Mouse (Mus musculus): Measurements from ENCODE around the gene Rsph6a. TPM values are rescaled to one million over a fixed set of nuclear protein-coding genes. Genes with fewer than 3 reads are reported as not detected.
"Not testable (repeated sequence)": the region's sequence is repeated elsewhere in the genome, so short reads cannot be mapped to it uniquely, and the experiment has no call there.

The Rsph6a gene
- polyA plus RNA-seq, 1 experiment from 2014 or later: not detected

DNA sequence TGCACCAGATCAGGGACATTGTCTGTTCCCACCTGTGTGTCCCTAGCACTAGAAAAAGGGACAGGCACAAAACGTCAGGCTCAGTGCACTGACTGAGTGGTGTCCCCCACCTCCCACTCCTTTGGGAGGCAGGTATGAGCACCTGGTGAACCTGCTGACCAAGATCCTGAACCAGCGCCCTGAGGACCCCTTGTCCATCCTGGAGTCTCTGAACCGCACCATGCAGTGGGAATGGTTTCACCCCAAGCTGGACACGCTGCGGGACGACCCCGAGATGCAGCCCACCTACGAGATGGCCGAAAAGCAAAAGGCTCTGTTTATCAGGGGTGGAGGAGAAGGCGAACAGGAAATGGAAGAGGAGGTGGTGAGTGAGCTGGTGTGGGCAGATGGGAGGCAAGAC lies 2.9 kb downstream of the Rsph6a start:
- H3K36me3 ChIP-seq (ENCODE audit: control insufficient read depth, insufficient read depth, low read length): peaks cover 10% of the 10 kb centered on the region
- H3K4me2 ChIP-seq (ENCODE audit: low read length): no peak overlapping the region
- H3K4me1 ChIP-seq (ENCODE audit: control insufficient read depth in 2 of 2, insufficient read depth in 2 of 2, low read length in 2 of 2): peaks cover 0 to 5% of the 10 kb centered on the region in 2 experiments; a peak in 1 of 4 replicates
- no peaks in the 10 kb centered on the region for H3K9me3 ChIP-seq (ENCODE audit: control insufficient read depth, low read length)
- WGBS: 81% methylated on average over 10 of the region's 10 CpGs
- H3K9ac ChIP-seq (ENCODE audit: low read length): no peak overlapping the region
- no peak for ATAC-seq (ENCODE audit: insufficient number of reproducible peaks, insufficient read depth, low FRiP score, low read depth)
- no peak overlapping the region for H3K27ac ChIP-seq (replicated peaks in 1 of 2; ENCODE audit: control insufficient read depth in 1 of 2, insufficient read depth in 1 of 2, low read depth in 2 of 2, low read length in 2 of 2)
- H3K4me3 ChIP-seq (ENCODE audit: control insufficient read depth in 1 of 2, insufficient read depth in 1 of 2, low read depth in 1 of 2, low read length in 2 of 2): no peak overlapping the region
- no peaks in the 10 kb centered on the region for H3K27me3 ChIP-seq (ENCODE audit: control insufficient read depth, insufficient read depth, low read length)

- WGBS: 43% methylated on average over 13 of the region's 13 CpGs
- peak overlapping the region; percentile 12; the same call in 1 of the 2 replicates for H3K4me2 ChIP-seq (ENCODE audit: low read length)
These were observed 11.4 kb downstream of the Rsph6a start for GRCm38 (mm10) chr7:19065896-19066295.

DNA sequence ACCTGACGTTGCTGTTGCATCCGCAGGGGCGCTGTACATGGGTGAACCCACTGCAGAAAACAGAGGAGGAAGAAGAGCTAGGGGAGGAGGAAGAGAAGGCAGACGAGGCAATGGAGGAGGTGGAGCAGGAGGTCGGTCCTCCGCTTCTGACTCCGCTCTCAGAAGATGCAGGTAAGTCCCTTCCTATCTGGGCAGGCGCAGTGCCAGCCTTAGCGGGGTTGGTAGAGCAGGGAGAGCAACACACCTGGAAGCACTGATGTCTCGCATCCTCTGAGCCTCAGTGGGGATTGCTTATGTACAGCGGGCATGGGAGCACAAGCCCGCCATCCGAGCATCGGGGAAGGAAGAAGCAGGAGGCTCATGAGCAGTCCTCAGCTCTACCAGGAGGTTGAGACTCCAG lies 12.6 kb downstream of the Rsph6a start:
- Histone ChIP-seq H3K36me3 (ENCODE audit: control insufficient read depth, insufficient read depth, low read length) (no peaks in the 10 kb centered on the region), H3K4me3 (ENCODE audit: control insufficient read depth in 1 of 2, insufficient read depth in 1 of 2, low read depth in 1 of 2, low read length in 2 of 2) (no peak overlapping the region), H3K27ac (replicated peaks in 1 of 2; ENCODE audit: control insufficient read depth in 1 of 2, insufficient read depth in 1 of 2, low read depth in 2 of 2, low read length in 2 of 2) (no peak overlapping the region), H3K9ac (ENCODE audit: low read length) (no peak overlapping the region), H3K27me3 (ENCODE audit: control insufficient read depth, insufficient read depth, low read length) (peaks cover 34% of the 10 kb centered on the region), H3K9me3 (ENCODE audit: control insufficient read depth, low read length) (no peaks in the 10 kb centered on the region), H3K4me1 (ENCODE audit: control insufficient read depth in 2 of 2, insufficient read depth in 2 of 2, low read length in 2 of 2) (no peaks in the 10 kb centered on the region), H3K4me2 (ENCODE audit: low read length) (no peak overlapping the region)
- ATAC-seq (ENCODE audit: insufficient number of reproducible peaks, insufficient read depth, low FRiP score, low read depth): no peak
- WGBS: 43% methylated on average over 14 of the region's 14 CpGs

More at GRCm38 (mm10) chr7:19065896-19066295, 11.4 kb downstream of the Rsph6a start:
- ATAC-seq (ENCODE audit: insufficient number of reproducible peaks, insufficient read depth, low FRiP score, low read depth): no peak
- Histone ChIP-seq H3K4me3 (ENCODE audit: control insufficient read depth in 1 of 2, insufficient read depth in 1 of 2, low read depth in 1 of 2, low read length in 2 of 2) (no peak overlapping the region), H3K27me3 (ENCODE audit: control insufficient read depth, insufficient read depth, low read length) (peaks cover 34% of the 10 kb centered on the region), H3K4me1 (ENCODE audit: control insufficient read depth in 2 of 2, insufficient read depth in 2 of 2, low read length in 2 of 2) (no peaks in the 10 kb centered on the region), H3K9me3 (ENCODE audit: control insufficient read depth, low read length) (no peaks in the 10 kb centered on the region), H3K9ac (ENCODE audit: low read length) (no peak overlapping the region), H3K36me3 (ENCODE audit: control insufficient read depth, insufficient read depth, low read length) (no peaks in the 10 kb centered on the region), H3K27ac (replicated peaks in 1 of 2; ENCODE audit: control insufficient read depth in 1 of 2, insufficient read depth in 1 of 2, low read depth in 2 of 2, low read length in 2 of 2) (no peak overlapping the region)

GRCm38 (mm10) chr7:19067935-19068334 lies 13.4 kb downstream of the Rsph6a start:
- 60% methylated on average over 11 of the region's 14 CpGs for WGBS
- peaks cover 34% of the 10 kb centered on the region for H3K27me3 ChIP-seq (ENCODE audit: control insufficient read depth, insufficient read depth, low read length)
- H3K27ac ChIP-seq (replicated peaks in 1 of 2; ENCODE audit: control insufficient read depth in 1 of 2, insufficient read depth in 1 of 2, low read depth in 2 of 2, low read length in 2 of 2): no peak overlapping the region
- H3K4me3 ChIP-seq (ENCODE audit: control insufficient read depth in 1 of 2, insufficient read depth in 1 of 2, low read depth in 1 of 2, low read length in 2 of 2): no peak overlapping the region
- ATAC-seq (ENCODE audit: insufficient number of reproducible peaks, insufficient read depth, low FRiP score, low read depth): no peak
- H3K36me3 ChIP-seq (ENCODE audit: control insufficient read depth, insufficient read depth, low read length): no peaks in the 10 kb centered on the region
- H3K9ac ChIP-seq (ENCODE audit: low read length): no peak overlapping the region
- no peaks in the 10 kb centered on the region for H3K9me3 ChIP-seq (ENCODE audit: control insufficient read depth, low read length)
- H3K4me2 ChIP-seq (ENCODE audit: low read length): no peak overlapping the region
- no peaks in the 10 kb centered on the region for H3K4me1 ChIP-seq (ENCODE audit: control insufficient read depth in 2 of 2, insufficient read depth in 2 of 2, low read length in 2 of 2)

DNA sequence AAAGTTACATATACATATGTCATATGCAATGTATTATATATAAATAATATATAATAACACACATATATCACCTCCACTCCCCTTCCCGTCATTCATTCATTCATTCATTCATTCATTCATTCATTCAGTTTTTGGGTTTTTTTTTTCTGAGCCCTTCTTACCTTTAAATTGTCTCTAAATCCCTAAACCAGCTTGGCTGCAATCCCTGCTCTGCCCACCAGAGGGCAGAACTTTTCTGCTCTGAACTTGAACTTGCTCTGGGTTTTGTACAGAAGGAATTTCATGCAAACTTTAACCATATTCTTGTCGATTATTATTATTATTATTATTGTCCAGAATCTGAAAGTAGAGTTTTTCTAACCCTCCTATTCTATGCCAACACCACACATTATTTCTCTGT lies 14.2 kb downstream of the Rsph6a start:
- Histone ChIP-seq H3K27ac (replicated peaks in 1 of 2; ENCODE audit: control insufficient read depth in 1 of 2, insufficient read depth in 1 of 2, low read depth in 2 of 2, low read length in 2 of 2) (no peak overlapping the region), H3K9ac (ENCODE audit: low read length) (no peak overlapping the region), H3K4me3 (ENCODE audit: control insufficient read depth in 1 of 2, insufficient read depth in 1 of 2, low read depth in 1 of 2, low read length in 2 of 2) (no peak overlapping the region), H3K36me3 (ENCODE audit: control insufficient read depth, insufficient read depth, low read length) (no peaks in the 10 kb centered on the region), H3K9me3 (ENCODE audit: control insufficient read depth, low read length) (no peaks in the 10 kb centered on the region), H3K4me2 (ENCODE audit: low read length) (no peak overlapping the region), H3K27me3 (ENCODE audit: control insufficient read depth, insufficient read depth, low read length) (peaks cover 34% of the 10 kb centered on the region), H3K4me1 (ENCODE audit: control insufficient read depth in 2 of 2, insufficient read depth in 2 of 2, low read length in 2 of 2) (no peaks in the 10 kb centered on the region)
- no peak for ATAC-seq (ENCODE audit: insufficient number of reproducible peaks, insufficient read depth, low FRiP score, low read depth)
- WGBS: 1% methylated on average over 2 of the region's 2 CpGs

- Histone ChIP-seq H3K36me3 (ENCODE audit: control insufficient read depth, insufficient read depth, low read length) (no peaks in the 10 kb centered on the region), H3K27me3 (ENCODE audit: control insufficient read depth, insufficient read depth, low read length) (peaks cover 30% of the 10 kb centered on the region), H3K27ac (replicated peaks in 1 of 2; ENCODE audit: control insufficient read depth in 1 of 2, insufficient read depth in 1 of 2, low read depth in 2 of 2, low read length in 2 of 2) (no peak overlapping the region), H3K9me3 (ENCODE audit: control insufficient read depth, low read length) (no peaks in the 10 kb centered on the region), H3K4me1 (ENCODE audit: control insufficient read depth in 2 of 2, insufficient read depth in 2 of 2, low read length in 2 of 2) (no peaks in the 10 kb centered on the region), H3K9ac (ENCODE audit: low read length) (no peak overlapping the region), H3K4me2 (ENCODE audit: low read length) (no peak overlapping the region), H3K4me3 (ENCODE audit: control insufficient read depth in 1 of 2, insufficient read depth in 1 of 2, low read depth in 1 of 2, low read length in 2 of 2) (no peak overlapping the region)
- 49% methylated on average over 3 of the region's 3 CpGs for WGBS
- ATAC-seq (ENCODE audit: insufficient number of reproducible peaks, insufficient read depth, low FRiP score, low read depth): no peak
These were observed 15.0 kb downstream of the Rsph6a start for GRCm38 (mm10) chr7:19069500-19069899.

DNA sequence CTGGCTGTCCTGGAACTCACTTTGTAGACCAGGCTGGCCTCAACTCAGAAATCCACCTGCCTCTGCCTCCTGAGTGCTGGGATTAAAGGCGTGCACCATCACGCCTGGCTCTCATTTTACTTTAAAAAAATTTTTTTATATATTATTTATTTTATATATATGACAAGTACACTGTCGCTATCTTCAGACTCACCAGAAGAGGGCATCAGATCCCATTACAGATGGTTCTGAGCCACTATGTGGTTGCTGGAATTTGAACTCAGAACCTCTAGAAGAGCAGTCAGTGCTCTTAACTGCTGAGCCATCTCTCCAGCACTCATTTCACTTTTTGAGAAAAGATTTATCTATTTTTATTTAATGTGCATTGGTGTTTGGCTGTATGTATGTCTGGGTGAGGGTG lies 16.5 kb downstream of the Rsph6a start:
- not testable (repeated sequence) for H3K4me1 ChIP-seq (ENCODE audit: control insufficient read depth in 2 of 2, insufficient read depth in 2 of 2, low read length in 2 of 2); H3K9me3 ChIP-seq (ENCODE audit: control insufficient read depth, low read length); ATAC-seq (ENCODE audit: insufficient number of reproducible peaks, insufficient read depth, low FRiP score, low read depth); H3K4me2 ChIP-seq (ENCODE audit: low read length); H3K9ac ChIP-seq (ENCODE audit: low read length); H3K27ac ChIP-seq (replicated peaks in 1 of 2; ENCODE audit: control insufficient read depth in 1 of 2, insufficient read depth in 1 of 2, low read depth in 2 of 2, low read length in 2 of 2); H3K4me3 ChIP-seq (ENCODE audit: control insufficient read depth in 1 of 2, insufficient read depth in 1 of 2, low read depth in 1 of 2, low read length in 2 of 2); H3K36me3 ChIP-seq (ENCODE audit: control insufficient read depth, insufficient read depth, low read length)
- H3K27me3 ChIP-seq (ENCODE audit: control insufficient read depth, insufficient read depth, low read length): peaks cover 15% of the 10 kb centered on the region
- 51% methylated on average over 3 of the region's 3 CpGs for WGBS

- H3K4me2 ChIP-seq (ENCODE audit: low read length): no peak overlapping the region
- H3K27me3 ChIP-seq (ENCODE audit: control insufficient read depth, insufficient read depth, low read length): no peaks in the 10 kb centered on the region
- no peak overlapping the region for H3K9ac ChIP-seq (ENCODE audit: low read length)
- H3K4me3 ChIP-seq (ENCODE audit: control insufficient read depth in 1 of 2, insufficient read depth in 1 of 2, low read depth in 1 of 2, low read length in 2 of 2): no peak overlapping the region
- no peaks in the 10 kb centered on the region for H3K9me3 ChIP-seq (ENCODE audit: control insufficient read depth, low read length)
- 75% methylated on average over 9 of the region's 9 CpGs for WGBS
- H3K36me3 ChIP-seq (ENCODE audit: control insufficient read depth, insufficient read depth, low read length): peaks cover 7% of the 10 kb centered on the region
- H3K27ac ChIP-seq (replicated peaks in 1 of 2; ENCODE audit: control insufficient read depth in 1 of 2, insufficient read depth in 1 of 2, low read depth in 2 of 2, low read length in 2 of 2): no peak overlapping the region
- ATAC-seq (ENCODE audit: insufficient number of reproducible peaks, insufficient read depth, low FRiP score, low read depth): no peak
- peaks cover 13 to 22% of the 10 kb centered on the region in 2 experiments for H3K4me1 ChIP-seq (ENCODE audit: control insufficient read depth in 2 of 2, insufficient read depth in 2 of 2, low read length in 2 of 2)
These were observed 19.0 kb downstream of the Rsph6a start for GRCm38 (mm10) chr7:19073504-19073903.
